Comparison of ENCODE assay signal across 17 mouse cellular contexts in genomic region chr1:153251590-153252206, GRCm38 (mm10).
DNase-seq lines count a peak whose midpoint lies in the region; ATAC-seq lines count a peak whose summit lies in the region.
"Had no signal": no experiment of that assay in that cellular context is flagged by ENCODE, and none has a peak within 500 bp of the region (broad histone marks: within the 10 kb centered on the region; RNA-seq: fewer than 3 reads in every experiment).

No protein-coding gene starts in this region.

- H3K9ac ChIP-seq in liver, embryonic 16.5 days (ENCODE audit: low read depth, low read length): no peak overlapping the region
- no peak overlapping the region for H3K9ac ChIP-seq in liver, embryonic 11.5 days (ENCODE audit: low read depth, low read length)
- H3K9ac ChIP-seq in intestine, embryonic 16.5 days (ENCODE audit: low read depth, low read length): no peak overlapping the region
- no peak overlapping the region for H3K9ac ChIP-seq in kidney, embryonic 16.5 days (replicated peaks; ENCODE audit: low read length)
- H3K9ac ChIP-seq in stomach, embryonic 14.5 days (replicated peaks; ENCODE audit: low read depth, low read length): no peak overlapping the region
- H3K9ac ChIP-seq in hindbrain, embryonic 11.5 days (ENCODE audit: low read depth, low read length): no peak overlapping the region
- H3K9ac ChIP-seq: heart, embryonic 15.5 days; midbrain, embryonic 15.5 days had no signal

- H3K9me3 ChIP-seq in liver, embryonic 16.5 days (replicated peaks; ENCODE audit: control insufficient read depth, low read length): no peaks in the 10 kb centered on the region
- H3K9me3 ChIP-seq in liver, embryonic 11.5 days (ENCODE audit: control insufficient read depth, low read length): no peaks in the 10 kb centered on the region
- 0 out of 2 replicates have a peak, but pooled peaks cover 4% of the 10 kb centered on the region for H3K9me3 ChIP-seq in intestine, embryonic 16.5 days (ENCODE audit: control insufficient read depth, low read length)
- peaks cover 9% of the 10 kb centered on the region for H3K9me3 ChIP-seq in kidney, embryonic 16.5 days (ENCODE audit: low read length)
- peaks cover 9% of the 10 kb centered on the region; the same call in 1 of the 2 replicates for H3K9me3 ChIP-seq in stomach, embryonic 14.5 days (ENCODE audit: control insufficient read depth, low read depth, low read length)
- H3K9me3 ChIP-seq in hindbrain, embryonic 11.5 days (ENCODE audit: control insufficient read depth, low read length): no peaks in the 10 kb centered on the region
- H3K9me3 ChIP-seq: heart, embryonic 15.5 days; midbrain, embryonic 15.5 days had no signal

- H3K36me3 ChIP-seq in liver, embryonic 16.5 days (ENCODE audit: control insufficient read depth, insufficient read depth): peaks cover 12% of the 10 kb centered on the region; the same call in 1 of the 2 replicates
- peaks cover 27% of the 10 kb centered on the region for H3K36me3 ChIP-seq in liver, embryonic 11.5 days (ENCODE audit: control insufficient read depth, insufficient read depth, low read length)
- peaks cover 18% of the 10 kb centered on the region for H3K36me3 ChIP-seq in intestine, embryonic 16.5 days (ENCODE audit: control insufficient read depth, insufficient read depth, low read length)
- peaks cover 57% of the 10 kb centered on the region for H3K36me3 ChIP-seq in kidney, embryonic 16.5 days (ENCODE audit: insufficient read depth, low read length)
- peaks cover 40% of the 10 kb centered on the region for H3K36me3 ChIP-seq in stomach, embryonic 14.5 days (ENCODE audit: control insufficient read depth, insufficient read depth, low read length)
- peaks cover 13% of the 10 kb centered on the region for H3K36me3 ChIP-seq in hindbrain, embryonic 11.5 days (ENCODE audit: control insufficient read depth, insufficient read depth, low read length)

- H3K27ac ChIP-seq in liver, embryonic 16.5 days (ENCODE audit: low read length): no peak overlapping the region
- no peak overlapping the region for H3K27ac ChIP-seq in liver, embryonic 11.5 days (ENCODE audit: low read depth, low read length)
- H3K27ac ChIP-seq in intestine, embryonic 16.5 days (ENCODE audit: low read length): peak overlapping the region; percentile 90
- H3K27ac ChIP-seq in kidney, embryonic 16.5 days (ENCODE audit: low read length): peak overlapping the region; percentile 75
- H3K27ac ChIP-seq in stomach, embryonic 14.5 days (ENCODE audit: low read length): peak overlapping the region; percentile 62; the same call in 1 of the 2 replicates
- no peak overlapping the region for H3K27ac ChIP-seq in hindbrain, embryonic 11.5 days (ENCODE audit: low read depth, low read length)
- H3K27ac ChIP-seq: forebrain, embryonic 10.5 days; heart, embryonic 15.5 days; hindbrain, embryonic 10.5 days; midbrain, embryonic 15.5 days had no signal

- no peak overlapping the region for H3K4me2 ChIP-seq in liver, embryonic 16.5 days (ENCODE audit: low read depth, low read length)
- H3K4me2 ChIP-seq in liver, embryonic 11.5 days: no peak overlapping the region
- no peak overlapping the region for H3K4me2 ChIP-seq in intestine, embryonic 16.5 days (ENCODE audit: low read depth, low read length)
- no peak overlapping the region for H3K4me2 ChIP-seq in kidney, embryonic 16.5 days (replicated peaks; ENCODE audit: low read depth, low read length)
- no peak overlapping the region for H3K4me2 ChIP-seq in stomach, embryonic 14.5 days (replicated peaks; ENCODE audit: low read depth, low read length)
- no peak overlapping the region for H3K4me2 ChIP-seq in hindbrain, embryonic 11.5 days (replicated peaks; ENCODE audit: low read depth, low read length)
- H3K4me2 ChIP-seq: heart, embryonic 15.5 days; midbrain, embryonic 15.5 days had no signal

- H3K4me3 ChIP-seq in liver, embryonic 16.5 days (ENCODE audit: low read depth, low read length): no peak overlapping the region
- no peak overlapping the region for H3K4me3 ChIP-seq in liver, embryonic 11.5 days (ENCODE audit: low read depth, low read length)
- no peak overlapping the region for H3K4me3 ChIP-seq in intestine, embryonic 16.5 days (ENCODE audit: low read length)
- H3K4me3 ChIP-seq in kidney, embryonic 16.5 days (ENCODE audit: low read length): no peak overlapping the region
- no peak overlapping the region for H3K4me3 ChIP-seq in stomach, embryonic 14.5 days (ENCODE audit: low read depth, low read length)
- no peak overlapping the region for H3K4me3 ChIP-seq in hindbrain, embryonic 11.5 days (ENCODE audit: low read depth, low read length)
- H3K4me3 ChIP-seq: forebrain, embryonic 10.5 days; heart, embryonic 15.5 days; hindbrain, embryonic 10.5 days; midbrain, embryonic 15.5 days had no signal

- DNase-seq in liver, embryonic 11.5 days (ENCODE audit: low spot score): no peak
- no peak for DNase-seq in heart, adult 18-20 months
- DNase-seq in hindbrain, embryonic 11.5 days (ENCODE audit: low spot score): no peak
- DNase-seq: adrenal gland, postnatal 25 days; cerebellum, adult 8-10 months; heart, adult 11 months; thymus, postnatal 36 days had no signal

- H3K27me3 ChIP-seq in liver, embryonic 16.5 days (ENCODE audit: control insufficient read depth, insufficient read depth, low read depth, low read length): no peaks in the 10 kb centered on the region
- H3K27me3 ChIP-seq in liver, embryonic 11.5 days (replicated peaks; ENCODE audit: control insufficient read depth, insufficient read depth, low read length): no peaks in the 10 kb centered on the region
- H3K27me3 ChIP-seq in intestine, embryonic 16.5 days (replicated peaks; ENCODE audit: control insufficient read depth, insufficient read depth, low read length): no peaks in the 10 kb centered on the region
- no peaks in the 10 kb centered on the region for H3K27me3 ChIP-seq in kidney, embryonic 16.5 days (ENCODE audit: insufficient read depth, low read length)
- H3K27me3 ChIP-seq in stomach, embryonic 14.5 days (ENCODE audit: control insufficient read depth, insufficient read depth, low read length): no peaks in the 10 kb centered on the region
- no peaks in the 10 kb centered on the region for H3K27me3 ChIP-seq in hindbrain, embryonic 11.5 days (ENCODE audit: control insufficient read depth, insufficient read depth, low read length)
- H3K27me3 ChIP-seq: heart, embryonic 15.5 days; midbrain, embryonic 15.5 days had no signal

- 70% methylated on average over 12 of the region's 12 CpGs for WGBS in liver, embryonic 16.5 days (ENCODE audit: insufficient replicate concordance)
- 84% methylated on average over 12 of the region's 12 CpGs for WGBS in liver, embryonic 11.5 days
- 64% methylated on average over 12 of the region's 12 CpGs for WGBS in intestine, embryonic 16.5 days
- 78% methylated on average over 12 of the region's 12 CpGs for WGBS in kidney, embryonic 16.5 days
- WGBS in stomach, embryonic 14.5 days: 75% methylated on average over 12 of the region's 12 CpGs
- 94% methylated on average over 12 of the region's 12 CpGs for WGBS in hindbrain, embryonic 11.5 days

- ATAC-seq in liver, embryonic 16.5 days (ENCODE audit: low read depth): 0 out of 2 replicates have a peak, but pooled peaks have one; percentile 41
- no peak for ATAC-seq in liver, embryonic 11.5 days (replicated peaks; ENCODE audit: low FRiP score)
- ATAC-seq in intestine, embryonic 16.5 days: peak; percentile 84
- peak; percentile 71 for ATAC-seq in kidney, embryonic 16.5 days (ENCODE audit: low FRiP score, low TSS enrichment)
- ATAC-seq in stomach, embryonic 14.5 days (ENCODE audit: insufficient number of reproducible peaks, insufficient read depth, low FRiP score, low read depth): peak; percentile 33; the same call in 1 of the 2 replicates
- no peak for ATAC-seq in hindbrain, embryonic 11.5 days (ENCODE audit: low FRiP score)
- ATAC-seq in frontal cortex, adult (ENCODE audit: low TSS enrichment): no peak
- ATAC-seq: activated CD4-positive, CD25-positive, alpha-beta regulatory T cell, adult 4 months; midbrain, embryonic 15.5 days had no signal

- H3K4me1 ChIP-seq in liver, embryonic 16.5 days (ENCODE audit: control insufficient read depth, low read depth, low read length): no peaks in the 10 kb centered on the region; the same call in 1 of the 2 replicates
- H3K4me1 ChIP-seq in liver, embryonic 11.5 days (replicated peaks; ENCODE audit: control insufficient read depth, insufficient read depth, low read length): no peaks in the 10 kb centered on the region
- H3K4me1 ChIP-seq in intestine, embryonic 16.5 days (ENCODE audit: control insufficient read depth, insufficient read depth, low read length): peaks cover 14% of the 10 kb centered on the region
- peaks cover 5% of the 10 kb centered on the region; the same call in 1 of the 2 replicates for H3K4me1 ChIP-seq in kidney, embryonic 16.5 days (ENCODE audit: insufficient read depth, low read length)
- H3K4me1 ChIP-seq in stomach, embryonic 14.5 days (ENCODE audit: control insufficient read depth, insufficient read depth, low read length): peaks cover 11% of the 10 kb centered on the region; the same call in 1 of the 2 replicates
- H3K4me1 ChIP-seq in hindbrain, embryonic 11.5 days (replicated peaks; ENCODE audit: control insufficient read depth, insufficient read depth, low read length): no peaks in the 10 kb centered on the region
- H3K4me1 ChIP-seq: forebrain, embryonic 10.5 days; heart, embryonic 15.5 days; hindbrain, embryonic 10.5 days; midbrain, embryonic 15.5 days had no signal

Comparison
In these comparisons a context has a peak if more than half of its experiments do, and no peak if none do; other contexts are left out.
1. ATAC-seq: peak in liver, embryonic 16.5 days (single experiment), intestine, embryonic 16.5 days (single experiment), kidney, embryonic 16.5 days (single experiment) and stomach, embryonic 14.5 days (single experiment); none in liver, embryonic 11.5 days (single experiment), hindbrain, embryonic 11.5 days (single experiment) and frontal cortex, adult (single experiment).
2. H3K27ac ChIP-seq: peak in intestine, embryonic 16.5 days (single experiment), kidney, embryonic 16.5 days (single experiment) and stomach, embryonic 14.5 days (single experiment); none in liver, embryonic 16.5 days (single experiment), liver, embryonic 11.5 days (single experiment) and hindbrain, embryonic 11.5 days (single experiment).